Mouse (Mus musculus) testis, adult 2 months (tissue): Measurements from ENCODE around the gene Tpgs1. TPM values are rescaled to one million over a fixed set of nuclear protein-coding genes. Genes with fewer than 3 reads are reported as not detected.

Experiments
- H3K27ac ChIP-seq: fragments of 200-500 bp; 2 replicates; pipeline ENCODE4 v1.5.1; 2012; ENCODE audit warnings: low read depth, low read length; ENCODE audit not compliant: control insufficient read depth, insufficient read depth
- H3K27me3 ChIP-seq: fragments of 200-500 bp; 2 replicates; pipeline ENCODE4 v1.6.1; 2012; ENCODE audit warnings: mild to moderate bottlenecking, low read length, moderate library complexity; ENCODE audit not compliant: control insufficient read depth, insufficient read depth
- H3K36me3 ChIP-seq: fragments of 200-500 bp; 2 replicates; pipeline ENCODE4 v1.6.1; 2012; ENCODE audit warnings: mild to moderate bottlenecking, low read length; ENCODE audit not compliant: control insufficient read depth, insufficient read depth
- H3K4me1 ChIP-seq: fragments of 200-500 bp; 2 replicates; pipeline ENCODE4 v1.6.1; 2012; ENCODE audit warnings: low read length; ENCODE audit not compliant: control insufficient read depth, insufficient read depth
- H3K4me3 ChIP-seq: fragments of 200-500 bp; 2 replicates; pipeline ENCODE4 v1.5.1; 2012; ENCODE audit warnings: low read depth, mild to moderate bottlenecking, low read length, moderate library complexity, mixed read lengths; ENCODE audit not compliant: control insufficient read depth
- CTCF ChIP-seq: fragments of 200-500 bp; IDR thresholded peaks from 2 replicates; pipeline ENCODE4 v1.5.1; 2012; ENCODE audit warnings: low read depth, mild to moderate bottlenecking, inconsistent platforms, low read length, moderate library complexity; ENCODE audit not compliant: control insufficient read depth, insufficient read depth, insufficient replicate concordance
- POLR2A ChIP-seq: fragments of 200-500 bp; IDR thresholded peaks from 2 replicates; pipeline ENCODE4 v1.6.1; 2012; ENCODE audit warnings: low read depth, mild to moderate bottlenecking, inconsistent platforms, low read length, moderate library complexity; ENCODE audit not compliant: control insufficient read depth
- polyA plus RNA-seq: library from polyadenylated mRNA; depleted of rRNA; stranded (reverse); fragments of >200 nt; gene quantifications from 2 replicates; pipeline ENCODE4 v1.2.3, GENCODE M21; 2012

Tpgs1 gene
- polyA plus RNA-seq, 1 experiment = 33.9 TPM

- no peak for TF ChIP-seq POLR2A
- TF ChIP-seq CTCF = no peak
- Histone ChIP-seq H3K27ac (no peak overlapping the region), H3K27me3 (no peaks in the 10 kb centered on the region), H3K36me3 (no peaks in the 10 kb centered on the region), H3K4me3 (no peak overlapping the region), H3K4me1 (peaks cover 9% of the 10 kb centered on the region)
These were observed 32.9 kb upstream of the Tpgs1 start for GRCm38 (mm10) chr10:79636287-79636686.

GRCm38 (mm10) chr10:79637128-79638110 is 31.8 kb upstream of the Tpgs1 start, which contains the start of gene Shc2:
Gene Shc2 (minus strand): TSS chr10:79637918.
- H3K4me1 ChIP-seq = peaks cover 9% of the 10 kb centered on the region
- H3K36me3 ChIP-seq = no peaks in the 10 kb centered on the region
- TF ChIP-seq CTCF (no peak), POLR2A (no peak)
- H3K4me3 ChIP-seq = peak within 1 kb of the TSS; percentile 73
- no peaks in the 10 kb centered on the region for H3K27me3 ChIP-seq
- peak within 1 kb of the TSS; percentile 58 for H3K27ac ChIP-seq

- TF ChIP-seq CTCF (no peak), POLR2A (no peak)
- Histone ChIP-seq H3K4me3 (no peak overlapping the region), H3K27ac (no peak overlapping the region), H3K27me3 (no peaks in the 10 kb centered on the region), H3K36me3 (no peaks in the 10 kb centered on the region), H3K4me1 (peaks cover 9% of the 10 kb centered on the region)
These were observed 30.5 kb upstream of the Tpgs1 start for GRCm38 (mm10) chr10:79638486-79639204.

GRCm38 (mm10) chr10:79645711-79646110 is 23.5 kb upstream of the Tpgs1 start, which contains the start of gene Odf3l2:
Gene Odf3l2 (minus strand): TSS chr10:79645738.
- Histone ChIP-seq H3K27ac (no peak within 1 kb of the TSS), H3K4me1 (no peaks in the 10 kb centered on the region), H3K27me3 (no peaks in the 10 kb centered on the region), H3K4me3 (no peak within 1 kb of the TSS), H3K36me3 (no peaks in the 10 kb centered on the region)
- no peak for TF ChIP-seq CTCF
- no peak for TF ChIP-seq POLR2A

GRCm38 (mm10) chr10:79649070-79649751 is 20.0 kb upstream of the Tpgs1 start:
- Histone ChIP-seq H3K4me3 (no peak overlapping the region), H3K36me3 (no peaks in the 10 kb centered on the region), H3K27ac (no peak overlapping the region), H3K27me3 (no peaks in the 10 kb centered on the region), H3K4me1 (no peaks in the 10 kb centered on the region)
- TF ChIP-seq CTCF (peak; percentile 83; the same call in 1 of the 2 replicates), POLR2A (no peak)

- Histone ChIP-seq H3K36me3 (no peaks in the 10 kb centered on the region), H3K27ac (no peak overlapping the region), H3K4me1 (no peaks in the 10 kb centered on the region; the same call in 1 of the 2 replicates), H3K4me3 (no peak overlapping the region), H3K27me3 (no peaks in the 10 kb centered on the region)
- TF ChIP-seq CTCF = no peak
- no peak for TF ChIP-seq POLR2A
These were observed 16.4 kb upstream of the Tpgs1 start for GRCm38 (mm10) chr10:79652789-79653188.
